Mouse (Mus musculus) MEL-GATA-1-ER (cell line): ENCODE measurements around the gene Selenof.
A peak's percentile ranks its signal among the peaks of the same experiment; 100 is the strongest.

Experiments used
- DNase-seq: peaks from one replicate; pipeline ENCODE4 v3.0.0-alpha.2; 2012; ENCODE audit warnings: low read depth; ENCODE audit errors: extremely low read depth

Selenof gene

DNA sequence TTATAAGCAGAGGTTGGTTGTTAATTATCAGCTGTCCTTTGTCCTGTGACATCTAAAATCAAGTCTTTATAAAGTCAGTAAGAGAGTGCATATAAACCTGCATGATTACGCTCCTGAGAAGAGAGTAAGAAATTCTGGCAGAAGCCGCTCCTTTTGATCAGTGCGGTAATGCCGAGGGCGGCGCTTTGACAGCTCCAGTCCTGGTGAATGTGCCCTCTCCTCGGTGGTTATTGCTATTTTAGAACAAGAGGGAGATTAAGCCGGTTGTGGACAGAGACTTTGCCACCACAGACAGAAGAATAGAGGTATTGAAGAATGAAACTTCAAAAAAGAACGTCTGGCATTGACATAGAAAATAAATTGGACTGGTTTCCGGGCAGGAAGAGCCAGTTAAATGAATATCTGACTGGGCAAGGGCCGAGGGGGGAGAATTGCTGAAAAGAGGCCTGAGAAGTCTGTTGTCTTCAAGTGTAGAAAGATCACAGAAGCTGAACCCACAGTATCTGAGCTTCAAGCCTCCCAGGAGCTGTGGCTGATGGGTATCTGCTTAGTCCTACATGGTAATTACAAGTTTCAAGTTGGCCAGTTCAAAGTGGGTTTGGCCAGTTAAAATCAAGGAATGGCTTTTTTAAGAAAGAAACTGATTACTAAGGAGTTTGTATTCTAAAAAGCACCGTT lies 27.8 kb downstream of the Selenof start:
- DNase-seq, result no peak

DNA sequence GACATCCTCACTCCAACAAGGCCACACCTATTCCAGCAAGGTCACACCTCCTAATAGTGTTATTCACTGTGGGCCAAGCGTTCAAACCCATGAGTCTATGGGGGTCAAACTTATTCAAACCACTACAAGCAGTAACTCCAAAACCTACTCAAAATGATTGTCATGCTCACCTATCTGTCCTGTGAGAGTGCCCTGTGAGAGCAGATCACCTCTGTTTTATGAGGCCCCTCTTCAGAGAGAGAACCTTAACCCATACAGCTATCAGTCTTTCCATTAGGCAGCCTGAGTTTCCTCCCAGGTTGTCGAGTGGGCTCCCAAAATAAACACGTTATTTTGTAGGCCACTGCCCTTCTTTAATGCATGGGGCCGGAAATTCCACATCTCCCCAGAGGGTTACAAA lies 32.3 kb downstream of the Selenof start:
- DNase-seq, result no peak

GRCm38 (mm10) chr3:144602819-144603218 lies 32.7 kb downstream of the Selenof start:
- no peak for DNase-seq

DNA sequence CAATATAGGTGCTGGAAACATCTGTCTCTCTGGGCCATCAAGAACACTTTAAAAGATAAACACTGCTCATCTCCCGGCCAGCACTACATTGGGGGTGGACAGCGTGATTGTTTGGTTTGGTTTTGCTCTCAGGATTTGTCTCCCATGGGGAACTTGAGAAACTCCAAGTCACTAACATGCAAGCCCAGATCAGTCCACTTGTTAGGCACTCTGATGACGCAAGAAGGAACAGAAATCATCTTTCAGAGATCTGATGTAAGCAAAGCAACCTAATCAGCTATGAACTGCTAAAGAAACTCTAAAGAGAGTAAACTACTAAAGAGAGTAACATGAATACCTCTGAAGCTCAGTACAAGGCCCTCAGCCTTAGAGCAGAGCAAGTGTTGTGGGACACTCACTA lies 33.5 kb downstream of the Selenof start:
- DNase-seq, result no peak

DNA sequence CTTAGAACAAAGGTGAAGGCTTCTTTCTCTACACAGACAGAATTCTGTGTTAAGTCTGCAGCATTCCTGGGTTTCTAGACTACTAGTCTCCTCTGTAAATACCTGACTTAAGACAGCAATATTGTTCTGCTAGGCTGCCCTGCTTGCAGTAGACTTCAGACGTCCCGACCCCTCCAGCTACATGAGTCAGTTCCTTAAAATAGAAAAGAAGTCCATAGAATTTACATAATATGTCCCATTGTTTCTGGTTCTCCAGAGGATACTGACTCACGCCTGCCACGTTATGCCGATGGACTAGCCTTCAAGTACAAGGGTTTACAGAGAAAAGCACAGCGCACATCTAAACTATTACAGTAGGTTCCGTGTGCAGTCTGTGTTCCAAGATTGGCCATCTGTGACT lies 34.1 kb downstream of the Selenof start:
- no peak for DNase-seq

- DNase-seq, result peak; percentile 23
These were observed 35.7 kb downstream of the Selenof start for GRCm38 (mm10) chr3:144605811-144606210.

DNA sequence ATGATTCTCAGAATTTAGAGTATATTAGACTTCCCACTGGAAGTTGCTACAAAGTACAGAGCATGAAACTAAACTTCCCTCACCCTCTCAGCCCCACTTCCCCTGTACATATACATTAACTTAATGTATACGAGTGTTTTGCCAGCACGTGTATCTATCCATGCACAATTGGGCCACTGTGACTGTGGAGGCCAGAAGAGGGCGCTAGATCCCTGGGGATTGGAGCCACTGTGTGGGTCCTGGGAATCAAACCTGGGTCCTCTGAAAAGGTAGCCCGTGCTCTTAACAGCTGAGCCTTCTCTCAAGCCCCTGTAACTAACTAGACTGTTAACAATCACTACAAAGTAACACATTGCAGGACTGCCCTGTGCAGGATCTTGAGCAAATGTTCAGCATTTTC lies 36.3 kb downstream of the Selenof start:
- DNase-seq, result peak; percentile 49

DNA sequence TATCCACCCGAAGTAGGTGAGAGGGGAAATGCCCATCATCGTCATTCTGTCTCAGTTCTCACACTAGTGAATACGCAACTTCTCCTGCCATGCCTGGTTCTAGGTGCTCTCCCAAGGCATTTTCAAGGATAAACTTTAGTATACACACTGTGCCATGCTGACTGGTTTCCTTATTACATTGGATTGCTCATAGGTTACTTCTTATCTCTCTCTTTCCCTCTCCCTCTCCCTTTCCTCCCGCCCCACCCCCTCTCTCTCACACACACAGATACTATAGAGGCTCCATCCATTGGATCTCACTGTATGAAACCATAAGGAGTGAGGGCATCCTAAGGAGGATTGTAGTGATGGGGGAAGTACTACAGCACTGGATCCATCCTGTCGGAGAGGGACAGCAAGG lies 38.0 kb downstream of the Selenof start:
- no peak for DNase-seq

GRCm38 (mm10) chr3:144610759-144611158 lies 40.7 kb downstream of the Selenof start:
- DNase-seq, result no peak

GRCm38 (mm10) chr3:144611626-144612271 lies 41.6 kb downstream of the Selenof start:
- no peak for DNase-seq

GRCm38 (mm10) chr3:144612382-144612781 lies 42.3 kb downstream of the Selenof start:
- no peak for DNase-seq

DNA sequence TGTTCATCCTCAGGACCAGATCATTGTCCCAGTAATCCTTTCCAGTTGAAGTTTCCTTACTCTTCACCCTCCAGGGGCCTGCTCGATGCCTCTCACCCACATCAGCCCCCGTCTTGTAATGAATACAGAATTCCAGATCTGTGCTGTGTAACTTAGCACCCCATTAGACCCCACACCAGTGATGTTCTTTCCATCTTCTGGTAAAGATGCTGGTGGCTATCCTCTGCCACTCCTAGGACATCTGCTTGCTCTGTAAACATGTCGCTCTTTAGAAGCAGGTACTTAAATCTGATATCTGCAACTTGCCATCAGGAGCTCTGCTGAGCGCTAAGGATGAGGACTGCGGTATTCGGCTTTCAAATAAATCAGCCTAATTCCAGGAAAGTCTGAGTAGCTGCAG lies 44.2 kb downstream of the Selenof start:
- no peak for DNase-seq

DNA sequence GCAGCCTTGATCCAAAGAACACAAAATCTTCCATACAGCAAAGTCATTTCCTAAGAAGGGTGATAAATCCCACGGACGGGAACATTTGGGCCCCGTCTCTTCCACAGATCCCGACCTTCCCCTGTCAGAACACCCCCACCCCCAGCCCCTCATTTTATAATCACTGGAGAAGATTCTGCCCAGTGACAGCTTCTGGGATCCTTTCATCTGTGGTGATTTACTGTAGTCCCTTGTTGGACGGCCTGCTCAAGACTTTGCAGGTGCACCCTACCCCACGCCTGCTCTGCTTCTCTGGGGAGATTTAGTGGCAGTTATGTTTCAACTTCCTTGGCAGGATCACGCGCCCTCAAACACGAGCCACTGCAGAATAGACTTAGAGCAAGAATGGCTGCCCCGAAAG lies 44.6 kb downstream of the Selenof start:
- no peak for DNase-seq

GRCm38 (mm10) chr3:144615459-144615858 lies 45.4 kb downstream of the Selenof start:
- no peak for DNase-seq

DNA sequence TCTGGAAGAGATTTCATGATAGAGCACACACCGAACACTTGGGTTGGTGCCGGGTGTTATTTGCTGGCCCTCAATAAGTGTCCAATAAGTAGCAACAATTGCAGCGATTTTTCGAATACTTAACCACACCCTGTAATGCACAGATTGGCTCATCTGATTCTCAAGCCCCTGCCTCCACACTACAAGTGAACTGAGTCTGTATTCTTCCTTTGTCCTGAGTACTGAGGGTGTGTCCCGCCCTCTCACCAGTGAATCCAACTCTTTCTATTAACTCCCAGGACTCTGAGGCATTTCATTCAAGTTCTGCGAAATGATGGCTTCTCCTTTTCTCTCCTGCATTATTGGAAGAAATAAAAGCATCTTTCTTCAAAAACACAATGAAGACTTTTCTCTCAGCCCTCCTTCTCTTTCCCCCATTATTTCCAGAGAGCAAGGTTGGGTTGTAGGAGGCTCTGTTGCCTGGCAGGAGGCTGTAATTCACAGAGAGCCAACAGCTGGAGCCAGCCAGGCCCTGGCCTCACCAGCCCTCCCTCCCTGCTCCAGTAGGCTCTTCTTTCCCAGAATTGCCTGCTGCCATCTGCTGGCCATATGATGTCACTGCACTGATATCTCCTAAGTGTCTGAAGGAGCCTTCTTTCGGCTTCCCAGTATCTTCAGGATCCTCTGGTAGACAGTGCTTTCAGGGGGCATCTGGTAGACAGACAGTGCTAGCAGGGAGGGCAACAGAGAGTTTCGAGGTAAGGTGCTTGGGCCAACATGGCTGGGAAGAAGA lies 46.7 kb downstream of the Selenof start:
- peak; percentile 63 for DNase-seq

DNA sequence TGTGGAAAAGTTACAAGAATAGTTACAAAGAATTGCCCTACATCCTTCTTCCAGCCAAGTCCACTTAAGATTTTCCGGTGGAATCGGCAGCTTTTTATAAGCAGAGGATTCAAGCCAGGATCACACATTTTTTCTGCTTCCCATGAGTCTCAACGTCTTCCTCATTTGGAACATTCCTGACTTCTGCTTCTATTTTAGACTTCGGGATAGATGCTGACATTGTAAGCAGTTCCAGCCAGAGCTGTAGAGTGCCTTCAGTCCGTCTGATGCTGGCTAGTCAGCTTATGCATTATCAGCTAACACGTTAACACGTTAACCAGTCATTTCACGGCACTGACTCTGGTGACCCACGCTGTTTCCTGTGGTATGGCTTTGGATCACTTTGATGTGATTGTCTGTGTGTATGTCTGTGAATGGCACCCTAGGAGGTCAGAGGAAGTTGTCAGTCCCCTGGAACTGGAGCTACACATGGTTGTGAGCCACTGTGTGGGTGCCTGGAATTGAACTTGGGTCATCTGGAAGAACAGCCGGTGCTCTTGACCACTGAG lies 47.6 kb downstream of the Selenof start:
- no peak for DNase-seq

- DNase-seq, result no peak
These were observed 53.0 kb downstream of the Selenof start for GRCm38 (mm10) chr3:144622930-144623612.

DNA sequence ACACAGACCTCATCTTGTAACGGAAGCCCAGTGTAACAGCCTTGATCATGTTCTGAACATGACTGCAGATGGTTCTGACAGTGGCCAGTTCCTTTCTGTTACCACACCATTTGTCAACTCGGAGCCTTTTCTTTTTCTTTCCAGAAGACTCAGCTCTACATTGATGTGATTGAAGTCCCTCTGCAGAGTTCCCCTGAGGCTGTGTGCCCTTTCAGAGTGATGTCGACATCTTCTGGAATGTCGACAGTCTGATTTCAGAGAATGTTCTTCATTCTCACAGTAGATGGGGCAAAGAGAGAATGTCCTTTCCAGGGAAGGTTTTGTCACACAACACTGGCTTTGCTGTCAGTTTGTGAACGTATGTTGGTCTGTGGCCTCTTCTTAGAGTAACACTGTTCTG lies 55.6 kb downstream of the Selenof start:
- no peak for DNase-seq

DNA sequence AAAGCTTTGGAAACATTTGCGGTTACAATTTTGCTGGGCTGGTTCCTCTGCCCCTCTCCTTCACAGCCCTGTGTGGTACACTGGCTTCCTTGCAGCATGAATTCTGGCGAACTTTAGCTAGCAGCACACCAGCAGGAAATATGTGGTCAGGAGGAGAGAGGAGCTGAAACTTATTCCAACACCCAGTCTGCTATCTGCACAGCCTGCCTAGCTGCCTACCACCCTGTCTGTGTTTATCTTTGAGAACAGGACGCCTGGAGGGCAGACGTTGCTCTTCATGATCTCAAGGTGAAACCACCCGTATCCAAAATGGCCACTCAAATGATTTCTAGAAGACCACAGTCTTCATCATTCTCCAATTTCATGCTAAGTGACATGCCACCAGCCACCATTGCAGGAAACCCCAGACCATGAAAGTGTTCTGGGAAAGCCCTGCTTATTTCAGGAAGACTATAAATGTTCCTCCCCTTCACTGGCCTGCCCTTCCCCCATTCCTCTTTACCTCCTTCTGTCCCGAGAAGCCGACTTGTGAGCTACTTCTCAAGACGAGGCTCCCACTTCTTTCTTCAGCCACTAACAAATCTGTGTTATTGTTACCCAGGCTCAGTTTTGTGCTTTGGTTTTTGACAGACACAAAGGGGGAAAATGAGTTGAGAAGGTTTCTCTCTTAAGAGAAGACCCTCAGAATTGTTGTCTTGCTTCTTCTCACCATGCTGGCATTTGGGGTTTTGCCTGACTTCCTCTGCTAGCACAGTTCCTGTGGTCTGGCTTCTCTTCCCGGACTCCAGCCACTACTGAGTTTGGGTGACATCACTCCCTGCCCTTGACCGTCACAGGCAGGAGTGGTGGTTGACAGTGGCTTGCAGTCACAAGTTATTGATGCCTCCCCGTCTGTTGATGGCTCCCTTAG lies 58.2 kb downstream of the Selenof start:
- DNase-seq, result peak; percentile 98

- DNase-seq, result peak; percentile 43
These were observed 58.8 kb downstream of the Selenof start for GRCm38 (mm10) chr3:144628915-144629230.

DNA sequence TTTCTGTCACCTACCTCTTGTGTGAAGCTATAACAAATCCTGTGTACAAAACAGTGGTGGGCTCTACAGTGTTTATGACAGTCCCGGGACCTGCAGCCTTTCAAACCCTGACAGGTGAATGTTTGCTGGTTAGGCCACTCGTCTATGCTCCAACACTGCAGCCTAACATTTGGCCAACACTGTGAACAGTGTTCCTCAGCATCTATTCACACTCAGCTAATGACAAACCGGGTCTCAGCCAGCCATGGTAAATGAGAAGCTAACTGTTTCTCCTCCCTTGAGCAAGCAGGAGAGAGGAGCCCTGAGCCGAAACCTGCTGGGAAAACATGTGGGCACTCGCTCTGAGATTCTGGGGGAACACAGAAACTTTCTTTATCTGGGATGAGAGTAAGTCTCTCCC lies 65.1 kb downstream of the Selenof start:
- DNase-seq, result no peak
